Mouse (Mus musculus): Measurements from ENCODE around the gene Il13.

The Il13 gene

DNA sequence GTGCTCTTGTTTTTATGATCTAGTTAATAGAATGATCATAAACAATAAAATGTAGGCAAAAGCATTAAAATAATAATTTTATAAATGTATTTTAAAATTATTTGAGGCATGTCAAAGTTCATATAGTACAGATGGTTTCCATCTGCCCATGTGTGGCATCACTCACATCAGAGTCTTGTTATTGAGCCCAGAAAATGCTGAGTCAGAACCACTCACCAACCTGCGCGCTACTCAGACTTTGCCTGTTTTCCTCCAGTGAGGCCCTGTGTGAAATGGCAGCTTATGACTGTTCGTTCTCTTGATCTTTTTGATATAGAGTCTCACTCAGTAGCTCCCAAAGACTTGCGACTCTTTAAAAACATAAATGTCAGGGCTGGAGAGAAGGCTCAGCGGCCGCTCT is 49.0 kb downstream of the Il13 start:
- DNase-seq (ENCODE audit: low spot score in 2 of 2) = no peak

DNA sequence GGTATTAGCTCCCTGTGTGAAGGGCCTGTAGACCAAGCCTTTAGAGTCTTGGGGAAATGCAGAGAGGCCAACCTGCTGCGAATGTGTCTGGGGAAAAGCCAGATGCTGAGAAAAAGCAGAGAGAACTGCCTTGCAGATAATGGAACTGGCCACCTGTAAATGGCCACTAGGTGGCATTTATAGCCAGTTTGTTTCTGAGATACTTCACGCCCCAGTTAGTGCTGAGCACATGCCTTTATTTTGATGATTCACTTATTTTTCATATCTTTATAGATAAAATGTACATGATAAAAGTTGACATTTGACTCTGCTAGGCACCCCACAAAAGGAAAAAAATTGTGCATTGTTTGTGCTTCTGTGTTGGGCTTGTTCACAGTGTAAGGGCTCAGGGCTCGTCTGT is 49.7 kb downstream of the Il13 start:
- DNase-seq (ENCODE audit: low spot score in 2 of 2) = no peak

DNA sequence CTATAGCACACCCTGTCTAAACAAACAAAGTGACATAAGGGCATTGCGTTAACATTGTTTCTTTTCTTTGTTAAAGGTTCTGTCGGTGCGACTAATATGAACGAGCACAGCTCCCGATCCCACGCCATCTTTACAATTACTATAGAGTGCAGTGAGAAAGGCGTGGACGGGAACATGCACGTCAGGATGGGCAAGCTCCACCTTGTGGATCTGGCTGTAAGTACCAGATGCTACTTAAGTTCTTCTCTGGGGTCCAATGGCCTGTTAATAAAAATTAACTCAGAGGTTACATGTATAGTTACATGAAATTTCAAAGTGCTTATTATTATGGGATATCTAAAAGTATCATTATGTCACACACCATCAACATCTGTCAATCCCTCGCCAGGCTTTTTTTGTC is 51.4 kb downstream of the Il13 start:
- DNase-seq (ENCODE audit: low spot score in 2 of 2) = no peak
